Mouse (Mus musculus) CD4-positive helper T cell, adult 2 months (primary cell): Measurements from ENCODE around the gene Smco4.
"Not testable (repeated sequence)": the region's sequence is repeated elsewhere in the genome, so short reads cannot be mapped to it uniquely, and the experiment has no call there.

ENCODE experiments used
- DNase-seq: peaks from one replicate; pipeline ENCODE4 v3.0.0-alpha.2; 2012; ENCODE audit warnings: low read depth, missing footprints, low spot score

Smco4 gene

DNA sequence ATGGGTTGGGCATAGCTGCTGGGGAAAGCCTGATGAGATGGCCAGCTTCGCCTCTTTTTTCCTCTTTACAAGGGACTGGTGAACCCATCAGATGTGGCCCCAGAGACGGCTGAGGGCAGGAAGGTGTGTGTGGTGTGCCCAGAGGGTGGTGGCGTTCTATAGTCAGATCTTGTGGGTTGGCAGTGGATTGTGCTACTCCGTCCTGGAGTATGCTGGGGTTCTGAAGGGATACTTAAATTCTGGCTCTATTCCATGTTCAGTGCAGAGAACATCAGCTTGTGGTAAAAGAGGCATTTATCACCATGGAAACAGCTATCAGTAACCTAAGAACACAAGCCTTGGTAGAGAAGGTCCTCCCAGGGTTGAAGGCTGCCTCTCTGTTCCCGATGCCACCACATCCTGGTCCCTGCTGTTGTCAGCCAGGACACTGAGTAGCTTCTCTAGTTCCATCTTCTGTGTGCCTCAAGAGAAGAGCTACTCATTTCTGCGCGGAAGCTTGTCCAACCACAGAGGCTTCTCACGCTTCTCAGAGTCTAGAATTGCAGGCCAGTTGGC, 45.8 kb downstream of the Smco4 start:
- DNase-seq, result peak; percentile 60

DNA sequence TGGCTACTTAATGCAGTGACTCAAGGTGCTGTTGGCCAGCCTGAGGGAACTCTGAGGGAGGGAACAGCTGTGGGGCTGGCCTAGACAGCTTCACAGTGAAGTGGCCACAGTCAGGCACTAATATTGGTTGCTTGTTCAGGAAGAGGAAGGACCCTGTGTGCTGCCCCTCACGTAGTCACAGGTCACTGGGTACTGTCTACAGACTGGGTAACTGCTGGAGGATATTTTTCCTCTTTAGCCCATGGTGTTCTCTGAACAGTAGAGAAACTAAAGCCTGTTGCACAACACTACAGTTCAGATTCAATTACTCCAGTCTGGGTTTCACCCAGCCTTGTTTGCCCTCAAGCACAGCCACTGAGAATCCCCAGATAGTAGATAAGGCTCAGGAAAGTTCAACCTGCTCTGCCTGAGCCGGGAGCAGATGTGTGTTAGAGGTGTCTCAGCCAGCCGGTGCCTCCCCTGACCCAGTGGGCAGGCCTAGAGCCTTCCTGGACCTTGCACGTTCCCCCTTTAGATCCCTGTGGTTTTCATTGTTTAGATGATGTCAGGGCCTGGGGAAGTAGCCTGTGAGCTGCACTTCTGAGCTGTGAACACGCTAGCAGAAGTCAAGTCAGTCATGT, 48.6 kb downstream of the Smco4 start:
- peak; percentile 50 for DNase-seq

GRCm38 (mm10) chr9:15550461-15550961, 57.3 kb downstream of the Smco4 start:
- DNase-seq, result peak; percentile 93

DNA sequence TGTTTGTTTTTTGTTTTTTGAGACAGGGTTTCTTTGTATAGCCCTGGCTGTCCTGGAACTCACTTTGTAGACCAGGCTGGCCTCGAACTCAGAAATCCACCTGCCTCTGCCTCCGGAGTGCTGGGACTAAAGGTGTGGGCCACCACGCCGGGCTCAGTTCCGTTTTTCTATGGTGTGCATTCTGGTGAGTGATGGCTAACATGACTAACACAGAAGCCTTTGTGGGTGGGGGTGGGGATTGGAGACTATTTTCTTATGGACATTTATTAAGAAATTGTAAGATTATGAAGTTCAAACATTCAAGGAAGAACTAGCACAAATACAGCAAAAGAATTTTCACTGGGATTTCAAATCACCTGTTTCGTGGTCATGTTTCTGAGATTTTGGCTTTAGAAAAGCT, 57.8 kb downstream of the Smco4 start:
- DNase-seq, result not testable (repeated sequence)

- DNase-seq, result peak; percentile 64
These were observed 59.0 kb downstream of the Smco4 start for GRCm38 (mm10) chr9:15551933-15552851.

DNA sequence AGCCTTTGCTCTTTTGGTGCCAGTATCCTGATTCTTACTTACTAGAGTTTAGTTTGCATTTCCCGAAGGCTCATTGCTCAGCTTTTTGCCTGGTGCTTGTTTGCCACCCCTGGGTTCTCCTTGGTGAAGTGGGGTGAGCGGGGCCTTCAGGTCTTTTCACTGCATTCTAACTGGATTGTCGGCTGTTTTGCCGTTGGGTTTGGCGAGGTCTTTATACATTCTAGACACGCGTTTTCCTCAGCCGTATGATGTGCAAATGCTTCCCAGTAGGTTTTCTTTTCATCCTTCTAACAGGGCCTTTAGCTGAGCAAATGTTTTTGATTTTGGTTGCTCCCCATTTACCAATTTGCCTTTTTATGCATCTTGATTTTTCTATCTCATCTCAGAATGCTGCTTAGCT, 60.1 kb downstream of the Smco4 start:
- DNase-seq, result no peak

- no peak for DNase-seq
These were observed 67.2 kb downstream of the Smco4 start for GRCm38 (mm10) chr9:15560451-15560850.

- DNase-seq, result no peak
These were observed 69.1 kb downstream of the Smco4 start for GRCm38 (mm10) chr9:15562353-15562752.

DNA sequence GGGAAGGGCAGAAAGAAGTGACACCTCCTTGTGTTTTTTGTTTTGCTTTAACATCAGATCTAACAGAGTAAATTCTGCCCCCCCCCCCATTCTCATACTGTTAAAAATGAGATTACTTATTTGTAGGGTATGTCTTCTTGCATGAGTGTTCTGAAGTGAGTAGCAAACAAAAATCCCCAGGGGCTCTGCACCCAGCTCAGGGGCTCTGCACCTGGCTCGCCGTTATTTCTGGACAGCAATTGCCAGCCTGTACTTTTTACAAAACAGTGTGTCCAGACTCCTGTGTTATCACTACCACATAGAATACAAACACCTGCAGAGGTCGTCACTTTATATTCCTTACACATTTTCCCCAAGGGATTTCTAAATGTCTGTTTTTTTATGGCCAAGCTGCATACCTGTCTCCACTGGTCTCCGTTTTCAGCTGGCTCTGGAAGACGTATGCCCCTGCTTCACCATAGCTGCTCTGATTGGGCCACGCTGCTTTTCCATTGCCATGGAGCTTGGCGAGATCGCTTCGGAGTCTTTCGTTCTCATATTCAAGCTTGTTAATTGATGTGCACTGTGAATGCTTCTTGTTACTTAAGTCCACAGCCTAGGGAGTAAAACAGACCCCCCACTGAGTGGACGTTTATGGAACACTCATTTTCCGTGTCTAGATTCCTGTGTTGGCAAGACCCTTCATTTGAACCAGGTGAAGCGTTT, 81.7 kb downstream of the Smco4 start:
- no peak for DNase-seq

DNA sequence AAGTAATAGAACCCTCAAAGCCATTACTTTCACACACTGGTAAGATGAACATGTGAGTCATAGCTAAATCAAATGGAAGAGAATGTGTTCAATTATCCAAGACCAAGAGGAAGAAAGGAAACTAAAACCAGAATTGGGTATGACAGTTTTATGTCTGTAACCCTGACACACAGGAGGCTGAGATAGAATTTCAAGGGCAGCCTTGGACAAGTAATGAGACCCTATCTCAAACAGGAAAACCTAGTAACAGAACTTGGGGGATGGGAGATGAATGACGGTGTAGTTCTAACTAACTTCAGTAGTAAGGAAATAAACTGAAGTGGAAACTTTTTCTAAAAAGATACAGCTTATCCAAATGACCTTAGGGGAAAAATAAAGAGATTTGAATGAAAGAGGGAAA, 85.2 kb downstream of the Smco4 start:
- no peak for DNase-seq

DNA sequence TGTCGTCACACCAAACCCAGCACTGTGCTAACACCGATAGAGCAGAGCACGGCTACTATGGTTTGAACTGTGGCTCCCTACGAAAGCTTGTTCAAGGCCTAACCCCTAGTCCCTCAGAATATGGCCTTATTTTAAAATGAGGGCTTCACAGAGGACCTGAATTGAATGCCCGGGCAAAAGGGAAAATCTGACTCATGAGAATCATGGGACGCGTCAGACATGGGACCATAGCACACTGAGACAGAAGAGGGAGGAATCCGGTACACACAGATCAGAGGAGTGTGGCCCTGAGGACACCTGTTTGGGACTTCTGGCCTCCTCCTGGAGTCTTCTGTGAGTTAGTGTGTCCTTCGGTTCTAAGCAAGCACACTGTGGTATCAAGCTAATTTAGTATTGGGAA, 85.7 kb downstream of the Smco4 start:
- no peak for DNase-seq

DNA sequence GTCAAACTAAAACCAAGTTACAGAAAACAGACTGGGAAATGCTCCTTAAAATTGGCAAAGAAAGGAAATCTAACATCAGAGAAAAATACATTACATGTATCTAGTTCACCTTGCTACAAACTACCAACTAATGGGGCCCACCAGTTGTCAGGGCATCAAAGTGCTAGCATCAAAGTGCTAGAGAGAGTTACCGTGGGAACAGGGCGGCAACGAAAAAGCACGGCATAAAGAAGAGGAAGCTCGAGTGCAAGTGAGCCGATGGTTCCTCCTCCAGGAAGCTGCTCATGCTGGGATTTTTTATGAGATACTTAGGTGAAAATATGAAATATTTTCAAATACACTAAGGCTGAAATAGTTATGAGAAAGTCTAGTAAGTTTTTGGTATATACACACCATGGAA, 86.9 kb downstream of the Smco4 start:
- DNase-seq, result peak; percentile 53

- DNase-seq, result peak; percentile 52
These were observed 88.8 kb downstream of the Smco4 start for GRCm38 (mm10) chr9:15582026-15582425.

GRCm38 (mm10) chr9:15584209-15584608, 91.0 kb downstream of the Smco4 start:
- no peak for DNase-seq

DNA sequence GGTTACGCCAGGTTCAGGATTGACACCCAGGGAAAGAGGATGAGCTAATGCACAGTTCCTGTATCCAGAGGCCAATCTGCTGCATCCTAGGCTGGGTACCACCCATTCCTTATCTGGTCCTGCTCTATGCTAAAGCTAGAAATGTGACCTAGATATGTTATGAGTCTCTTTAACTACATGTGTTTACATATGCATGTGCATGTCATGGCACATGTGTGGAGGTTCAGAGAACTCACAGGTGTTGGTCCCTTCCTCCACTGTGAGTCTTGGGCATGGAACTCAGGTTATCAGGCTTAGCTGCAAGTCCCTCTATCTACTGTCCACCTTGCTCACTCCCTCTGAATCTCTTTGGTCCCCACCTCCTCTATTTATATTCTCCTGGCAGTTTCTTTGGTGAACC, 92.7 kb downstream of the Smco4 start:
- DNase-seq, result no peak

DNA sequence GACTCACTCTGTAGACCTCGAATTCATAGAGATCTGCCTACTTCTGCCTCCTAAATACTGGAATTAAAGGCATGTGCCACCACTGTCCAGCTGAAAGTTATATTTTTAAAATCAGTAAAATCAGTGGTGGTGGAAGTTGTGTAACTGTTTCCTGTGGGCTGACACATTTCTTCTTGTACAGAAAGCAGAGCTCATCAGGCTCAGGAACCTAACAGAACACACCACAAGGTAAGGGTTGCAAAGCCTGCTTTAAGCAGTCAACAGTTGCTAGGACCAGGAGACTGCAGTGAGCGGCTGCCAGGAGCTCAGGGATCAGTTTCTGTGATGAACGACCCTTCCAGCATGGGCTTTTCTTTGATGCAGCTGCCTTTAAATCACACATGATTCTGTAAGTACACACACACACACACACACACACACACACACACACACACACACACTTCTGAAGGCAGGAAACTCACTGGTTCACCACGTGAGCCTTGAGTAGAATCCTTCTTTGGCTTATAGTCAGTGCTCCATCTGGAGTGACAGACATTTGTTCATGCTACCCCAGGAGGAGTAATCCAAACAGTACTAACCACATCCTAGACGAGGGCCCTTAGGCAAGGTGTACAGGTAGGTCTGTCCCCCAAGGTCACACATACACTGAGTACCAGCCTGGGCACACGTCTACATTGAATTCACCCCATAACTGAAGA, 94.1 kb downstream of the Smco4 start:
- peak; percentile 70 for DNase-seq

GRCm38 (mm10) chr9:15594148-15594547, 100.9 kb downstream of the Smco4 start:
- no peak for DNase-seq
